Mouse (Mus musculus) neutrophil, adult 5-6 weeks (primary cell): ENCODE data around the gene Mrpl46. TPM values are rescaled to one million over a fixed set of nuclear protein-coding genes. Genes with fewer than 3 reads are reported as not detected.

Source experiments
- total RNA-seq: library from RNA; stranded (forward); fragments of 200-1000 nt; gene quantifications from 2 replicates; pipeline ENCODE4 v1.2.3, GENCODE M21; 2017

The Mrpl46 gene
- total RNA-seq, 1 experiment from 2014 or later: 18.7 TPM

Other genes starting within 250 kb of the Mrpl46 start
- 1.5 and 1.9 TPM in 2 replicates for gene Ntrk3, start 45.5 kb downstream of the Mrpl46 start, total RNA-seq
- gene Mrps11, start 412 bp downstream of the Mrpl46 start, total RNA-seq: 14.2 and 18.2 TPM in 2 replicates
- gene Det1, start 63.7 kb upstream of the Mrpl46 start, total RNA-seq: 11.1 and 14.5 TPM in 2 replicates
- 23.9 and 41.3 TPM in 2 replicates for gene Aen, start 112.3 kb upstream of the Mrpl46 start, total RNA-seq
- gene Isg20, start 129.9 kb upstream of the Mrpl46 start, total RNA-seq: 79.6 and 101 TPM in 2 replicates